Mouse (Mus musculus) heart, adult 18-20 months (tissue): ENCODE results near the gene Dnah1. TPM values are rescaled to one million over a fixed set of nuclear protein-coding genes. Genes with fewer than 3 reads are reported as not detected.

Source experiments
- DNase-seq, 2 experiments: peaks; one replicate each; pipeline ENCODE4 v3.0.0; 2021 to 2022; ENCODE audit warnings: mixed read lengths in 1 of 2
- total RNA-seq, 2 experiments: library from RNA; stranded (reverse); gene quantifications; 2 replicates each; pipeline ENCODE4 v1.2.3; 2021

Dnah1 gene
- total RNA-seq, 2 experiments from 2014 or later = 0.02 to 0.23 TPM

GRCm38 (mm10) chr14:31317754-31318153 lies 5.9 kb downstream of the Dnah1 start:
- no peak for DNase-seq

DNA sequence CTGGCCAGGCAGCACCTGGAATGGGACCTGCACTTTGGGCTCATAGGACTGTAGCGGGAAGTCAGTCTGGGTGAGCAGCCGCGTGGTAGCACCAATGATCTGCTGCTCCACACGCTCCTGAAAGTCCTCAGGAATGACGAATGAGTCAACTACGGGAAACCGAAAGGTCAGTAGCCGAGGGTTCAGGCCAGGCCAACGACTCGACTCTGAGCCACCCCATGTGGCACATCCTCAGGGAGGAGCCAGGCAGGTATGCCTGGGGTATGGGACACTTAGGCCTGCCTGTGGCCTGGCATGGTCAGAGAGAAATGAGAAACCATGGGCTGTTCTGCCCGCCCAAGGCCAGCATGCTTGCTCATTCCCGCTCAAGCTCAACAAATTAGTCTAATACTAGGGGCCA lies 7.1 kb downstream of the Dnah1 start:
- no peak for DNase-seq

DNA sequence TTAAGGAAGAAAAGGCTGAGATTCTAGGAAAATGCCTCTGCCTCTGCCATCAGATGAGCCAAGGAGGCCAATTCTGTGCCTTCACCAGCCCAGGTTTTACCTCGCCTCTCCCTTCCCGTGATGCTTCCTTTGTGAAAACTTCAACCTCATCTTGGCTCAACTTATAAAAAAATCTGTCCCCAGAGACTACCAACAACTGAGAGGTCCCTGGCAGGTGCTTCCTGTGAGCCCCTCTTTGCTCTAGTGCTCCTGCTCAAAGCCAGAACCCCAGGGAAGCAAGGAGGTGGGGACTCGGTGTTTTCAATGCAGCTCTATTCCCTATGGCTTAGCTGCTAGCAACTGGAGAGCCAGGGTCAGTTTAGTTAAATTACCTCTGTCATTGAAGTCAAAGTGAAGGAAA lies 10.5 kb downstream of the Dnah1 start:
- DNase-seq = no peak

DNA sequence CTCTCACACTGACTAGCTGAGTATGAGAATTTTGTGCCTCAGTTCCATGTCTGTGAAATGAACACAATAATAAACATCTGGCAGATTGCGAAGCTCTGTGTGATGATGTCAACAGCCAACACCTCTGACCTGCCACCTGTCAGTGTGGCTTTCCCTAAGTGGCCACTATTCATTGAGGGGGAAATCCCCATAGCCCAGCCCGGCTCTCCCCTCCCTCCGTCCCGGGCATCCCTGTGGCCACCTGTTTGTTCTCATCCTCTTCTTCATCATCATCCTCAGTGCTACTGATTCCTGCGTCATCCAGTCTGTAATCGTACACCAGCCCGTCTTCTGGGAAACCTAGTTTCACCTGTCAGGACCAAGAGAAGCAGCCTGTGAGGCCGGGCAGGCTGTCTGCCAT lies 38.0 kb downstream of the Dnah1 start:
- no peak for DNase-seq

- DNase-seq = peak; percentile 54 to 88
These were observed 51.5 kb downstream of the Dnah1 start for GRCm38 (mm10) chr14:31272164-31272563.

DNA sequence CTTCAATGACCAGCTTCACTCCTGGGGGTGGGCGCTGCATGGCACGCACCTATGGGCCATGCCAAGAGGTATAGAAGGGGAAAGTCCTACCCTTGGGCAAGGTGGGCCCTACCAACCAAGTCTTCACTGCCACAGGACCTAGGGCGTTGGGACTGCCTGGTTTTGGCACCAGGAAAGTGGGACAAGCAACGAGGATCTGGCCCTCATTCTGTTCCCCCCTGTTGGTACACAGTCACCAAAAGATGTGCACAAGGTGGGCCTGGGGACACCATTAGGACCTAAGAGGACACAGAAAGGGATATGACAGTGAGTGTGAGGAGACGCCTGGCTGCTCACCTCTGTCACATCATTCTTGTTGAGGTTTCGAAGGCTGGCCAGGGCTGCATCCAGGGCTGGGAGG lies 52.6 kb downstream of the Dnah1 start:
- no peak for DNase-seq

DNA sequence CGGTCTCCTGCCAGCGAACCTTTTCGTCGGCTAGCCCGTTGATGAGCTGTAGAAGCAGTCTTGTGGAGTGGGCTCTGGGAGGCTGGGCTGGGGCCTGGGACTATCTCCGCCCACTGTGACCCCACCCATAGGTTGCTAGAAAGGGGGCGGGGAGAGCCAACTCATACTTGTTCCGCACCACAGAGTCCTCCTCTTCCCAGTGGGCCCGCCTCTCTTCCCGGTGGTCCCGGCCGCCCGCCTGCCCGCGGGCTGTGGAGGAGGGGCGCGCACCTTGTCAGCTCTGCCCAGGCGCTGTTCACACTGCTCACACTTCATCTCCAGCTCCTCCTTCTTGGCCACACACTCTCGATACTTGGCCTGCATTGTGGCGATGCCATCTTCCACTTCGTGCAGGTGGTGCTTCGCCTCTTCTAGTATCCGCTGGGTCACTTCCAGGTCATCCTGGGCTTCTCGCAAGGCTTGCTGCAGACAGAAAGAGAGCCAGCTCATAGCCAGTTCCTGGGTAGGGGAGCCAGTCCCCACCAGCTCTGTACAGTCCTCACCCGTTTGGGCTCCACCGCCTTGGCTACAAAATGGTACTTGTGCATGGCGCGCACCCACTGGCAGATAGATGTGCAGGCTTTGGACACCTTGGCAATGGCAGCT lies 54.1 kb downstream of the Dnah1 start:
- DNase-seq = no peak

- DNase-seq = no peak
These were observed 55.2 kb downstream of the Dnah1 start for GRCm38 (mm10) chr14:31268301-31269001.

DNA sequence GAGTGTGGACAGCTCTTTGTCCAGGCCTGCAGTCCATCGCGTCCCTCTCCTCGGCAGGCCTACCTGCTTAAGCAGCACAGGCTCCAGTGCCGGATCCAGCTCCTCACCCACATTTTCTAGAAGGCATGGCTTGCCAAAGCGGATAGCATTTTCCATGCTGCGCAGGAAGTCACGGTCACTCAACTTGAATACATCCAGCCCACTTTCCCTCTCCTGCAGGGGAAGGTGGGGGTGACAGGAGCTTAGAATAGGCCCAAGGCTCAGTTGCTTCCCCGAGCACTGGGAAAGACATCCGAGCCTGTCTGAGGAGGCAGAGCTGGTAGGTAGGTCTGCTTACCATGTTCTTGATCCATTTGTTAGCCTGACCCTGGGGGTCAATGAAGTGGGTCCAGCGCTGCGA lies 56.0 kb downstream of the Dnah1 start:
- DNase-seq = no peak

DNA sequence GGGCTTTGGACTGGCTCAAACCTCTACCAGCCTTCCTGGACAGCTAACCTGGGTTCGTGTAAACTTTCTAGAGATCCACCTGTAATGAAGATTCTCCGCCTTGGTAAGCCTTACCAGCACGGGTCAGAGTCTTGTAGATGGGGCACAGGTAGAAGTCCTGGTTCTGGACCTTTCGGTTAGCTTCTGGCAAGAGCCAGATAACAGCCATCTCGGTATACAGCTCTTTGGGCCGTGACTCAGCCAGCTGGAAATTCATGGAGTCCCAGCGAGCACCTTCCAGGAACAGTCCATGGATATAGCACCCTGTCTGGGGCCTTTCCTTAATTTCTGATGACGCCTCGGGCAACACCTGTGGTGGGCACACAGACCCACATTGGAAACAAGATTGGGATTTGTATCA lies 62.8 kb downstream of the Dnah1 start:
- no peak for DNase-seq

DNA sequence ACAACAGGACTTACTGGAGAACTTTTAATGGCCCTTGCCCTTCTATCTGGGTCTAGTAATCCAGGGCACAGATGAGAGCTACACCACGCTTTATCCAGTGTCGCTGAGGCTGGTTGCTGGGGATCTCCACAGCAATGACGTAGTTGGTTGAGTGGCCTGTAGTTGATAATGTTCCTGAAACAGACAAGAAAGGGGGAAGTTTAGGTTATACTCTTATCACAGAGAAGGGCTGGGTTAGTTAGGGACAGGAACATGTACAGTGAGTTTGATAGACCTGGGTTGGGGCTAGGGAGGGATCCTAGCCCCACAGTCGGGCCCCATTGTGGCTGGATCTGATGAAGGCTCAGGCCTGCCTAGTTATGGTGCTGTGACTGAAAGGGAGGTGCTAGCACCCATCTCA lies 63.3 kb downstream of the Dnah1 start:
- DNase-seq = no peak

GRCm38 (mm10) chr14:31258476-31259050 lies 65.1 kb downstream of the Dnah1 start:
- no peak for DNase-seq

DNA sequence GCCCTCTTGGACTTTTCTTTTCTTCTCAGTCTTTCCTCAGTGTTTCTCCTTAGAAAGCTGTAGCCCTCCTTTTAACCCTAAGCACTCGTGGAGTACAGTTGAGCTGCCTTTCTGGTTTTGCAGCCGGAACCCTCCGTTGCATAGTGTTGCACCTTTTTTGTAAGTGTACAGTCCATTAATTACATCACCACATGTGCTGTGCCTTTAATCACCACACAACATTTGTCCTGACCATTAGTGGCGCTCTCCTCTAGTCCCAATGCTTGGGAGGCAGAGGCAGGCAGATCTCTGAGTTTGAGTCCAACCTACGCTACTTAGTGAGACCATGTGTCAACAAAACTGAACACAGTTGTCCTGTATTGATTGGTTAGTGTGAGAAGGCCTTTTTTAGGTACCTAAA lies 71.6 kb downstream of the Dnah1 start:
- no peak for DNase-seq

- DNase-seq = no peak
These were observed 72.1 kb downstream of the Dnah1 start for GRCm38 (mm10) chr14:31251626-31252025.

- peak; percentile 95 to 98 for DNase-seq
These were observed 72.6 kb downstream of the Dnah1 start, which contains the start of the genes Phf7 and Bap1 for GRCm38 (mm10) chr14:31251084-31251604. TSS of gene Phf7 (minus strand) at chr14:31251317. TSS of gene Bap1 (plus strand) at chr14:31251450.

- DNase-seq = no peak
These were observed 73.2 kb downstream of the Dnah1 start for GRCm38 (mm10) chr14:31250222-31251083.

- DNase-seq = no peak
These were observed 75.3 kb downstream of the Dnah1 start for GRCm38 (mm10) chr14:31248396-31248795.

GRCm38 (mm10) chr14:31245946-31246345 lies 77.8 kb downstream of the Dnah1 start:
- no peak for DNase-seq

GRCm38 (mm10) chr14:31244777-31245176 lies 78.9 kb downstream of the Dnah1 start:
- DNase-seq = no peak

DNA sequence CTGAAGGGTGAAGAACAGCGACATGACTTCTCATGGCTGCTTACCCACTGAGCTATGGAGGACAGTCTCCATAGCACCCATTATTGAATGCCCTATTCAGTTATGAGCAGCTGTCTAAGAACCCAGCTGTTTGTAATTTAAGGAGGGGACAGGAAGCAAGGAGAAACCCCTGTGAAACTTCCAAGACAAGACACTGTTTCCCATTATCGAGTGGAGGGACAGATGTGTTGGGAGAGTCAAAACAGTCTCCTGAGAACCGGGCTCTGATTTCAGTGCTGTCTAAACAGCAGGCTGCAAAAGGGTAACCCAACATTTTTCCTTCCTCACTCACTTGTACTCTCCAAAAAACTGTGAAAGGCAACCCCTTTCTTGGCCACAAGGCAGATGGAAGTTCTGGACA lies 83.2 kb downstream of the Dnah1 start:
- no peak for DNase-seq

DNA sequence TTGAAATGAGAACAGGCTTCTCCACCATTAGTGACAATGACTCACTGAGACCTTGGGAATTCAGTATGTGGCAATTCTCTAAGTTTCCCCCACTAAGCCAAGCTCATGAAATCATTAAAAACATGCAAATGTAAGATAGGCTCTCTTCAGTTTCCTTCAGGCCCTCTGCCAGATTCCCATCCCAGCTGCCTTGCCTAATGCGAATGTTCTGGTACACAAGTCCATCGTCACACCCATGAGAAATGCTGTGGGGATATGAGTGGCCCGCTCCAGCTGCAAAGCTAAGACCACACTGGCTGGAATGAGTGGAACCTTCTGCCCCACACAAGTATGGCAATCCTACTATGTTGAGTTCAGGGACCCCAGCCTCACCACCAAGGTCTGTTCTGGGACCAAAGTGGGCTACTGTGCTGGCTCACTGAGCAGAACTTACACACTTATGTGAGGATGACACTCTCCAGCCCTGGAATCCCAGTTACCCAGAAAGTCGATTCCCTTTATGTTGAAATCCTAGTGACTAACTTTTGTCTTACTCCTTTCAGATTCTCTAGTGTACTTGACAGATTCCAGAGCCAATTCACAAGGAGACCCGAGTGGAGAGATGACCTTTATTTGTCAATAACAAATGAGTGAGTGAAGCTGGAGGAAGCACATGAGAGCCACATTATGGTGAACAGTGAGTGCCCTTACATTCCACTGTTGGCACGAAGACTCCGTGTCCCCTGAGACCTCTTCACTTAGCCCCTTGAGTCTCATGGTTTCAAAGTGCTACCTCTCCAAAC lies 86.4 kb downstream of the Dnah1 start:
- DNase-seq = peak; percentile 75 to 87
